Mouse (Mus musculus) urinary bladder, postnatal 25 days (tissue): Measurements from ENCODE around the gene Cnih2.

Experiments used
- DNase-seq: peaks from one replicate; pipeline ENCODE4 v3.0.0; 2022; ENCODE audit warnings: low spot score

Gene Cnih2

GRCm38 (mm10) chr19:5067867-5068569 lies 30.3 kb downstream of the Cnih2 start, which contains the start of gene Cd248:
Gene Cd248, plus strand, starts transcription at chr19:5068078.
- peak; percentile 56 for DNase-seq

- DNase-seq, result no peak
Observed at GRCm38 (mm10) chr19:5067040-5067799, 31.1 kb downstream of the Cnih2 start.

DNA sequence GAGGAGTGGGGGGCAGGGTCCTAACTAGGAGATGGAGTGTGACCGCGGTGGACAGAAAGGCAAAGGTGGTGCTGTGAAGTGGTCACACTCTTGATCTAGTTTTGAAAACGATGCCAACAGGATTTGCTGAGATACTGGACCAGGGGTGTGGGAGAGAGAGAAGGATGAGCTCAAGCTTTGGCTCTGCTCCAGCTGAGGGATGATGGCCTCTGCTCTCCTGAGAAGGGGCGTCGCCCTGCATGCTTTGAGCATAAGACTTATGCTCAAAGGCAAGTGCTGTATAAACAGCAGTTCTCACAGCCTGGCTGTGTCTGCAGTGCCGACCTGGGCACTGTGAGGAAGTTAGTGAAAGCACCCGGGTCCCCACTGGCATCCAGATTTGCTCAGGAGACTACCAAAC lies 33.2 kb downstream of the Cnih2 start:
- DNase-seq, result no peak

DNA sequence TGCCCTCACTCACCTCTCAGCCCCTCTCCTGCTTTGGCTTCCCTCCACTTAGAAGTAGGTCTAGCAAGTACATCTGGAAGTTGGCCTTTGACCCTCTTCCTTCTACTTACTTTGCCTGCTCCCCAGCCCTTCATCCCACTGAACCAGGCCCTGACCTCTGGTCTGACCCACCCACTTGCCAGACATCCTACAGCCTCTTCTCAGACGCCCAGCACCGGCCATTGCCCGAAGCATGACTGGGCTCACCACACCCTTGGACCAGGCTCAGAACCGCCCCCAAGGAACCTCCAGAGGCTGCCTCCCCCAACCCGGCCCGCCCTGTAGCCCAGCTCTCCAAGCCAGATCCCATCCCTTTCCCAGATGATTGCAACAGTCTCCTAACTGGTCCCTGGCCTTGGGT lies 35.9 kb downstream of the Cnih2 start:
- DNase-seq, result peak; percentile 60

- DNase-seq, result no peak
Observed at GRCm38 (mm10) chr19:5062041-5062440, 36.3 kb downstream of the Cnih2 start.

- no peak for DNase-seq
Observed at GRCm38 (mm10) chr19:5060365-5061330, 37.7 kb downstream of the Cnih2 start.

- DNase-seq, result no peak
Observed at GRCm38 (mm10) chr19:5058801-5059771, 39.2 kb downstream of the Cnih2 start.

DNA sequence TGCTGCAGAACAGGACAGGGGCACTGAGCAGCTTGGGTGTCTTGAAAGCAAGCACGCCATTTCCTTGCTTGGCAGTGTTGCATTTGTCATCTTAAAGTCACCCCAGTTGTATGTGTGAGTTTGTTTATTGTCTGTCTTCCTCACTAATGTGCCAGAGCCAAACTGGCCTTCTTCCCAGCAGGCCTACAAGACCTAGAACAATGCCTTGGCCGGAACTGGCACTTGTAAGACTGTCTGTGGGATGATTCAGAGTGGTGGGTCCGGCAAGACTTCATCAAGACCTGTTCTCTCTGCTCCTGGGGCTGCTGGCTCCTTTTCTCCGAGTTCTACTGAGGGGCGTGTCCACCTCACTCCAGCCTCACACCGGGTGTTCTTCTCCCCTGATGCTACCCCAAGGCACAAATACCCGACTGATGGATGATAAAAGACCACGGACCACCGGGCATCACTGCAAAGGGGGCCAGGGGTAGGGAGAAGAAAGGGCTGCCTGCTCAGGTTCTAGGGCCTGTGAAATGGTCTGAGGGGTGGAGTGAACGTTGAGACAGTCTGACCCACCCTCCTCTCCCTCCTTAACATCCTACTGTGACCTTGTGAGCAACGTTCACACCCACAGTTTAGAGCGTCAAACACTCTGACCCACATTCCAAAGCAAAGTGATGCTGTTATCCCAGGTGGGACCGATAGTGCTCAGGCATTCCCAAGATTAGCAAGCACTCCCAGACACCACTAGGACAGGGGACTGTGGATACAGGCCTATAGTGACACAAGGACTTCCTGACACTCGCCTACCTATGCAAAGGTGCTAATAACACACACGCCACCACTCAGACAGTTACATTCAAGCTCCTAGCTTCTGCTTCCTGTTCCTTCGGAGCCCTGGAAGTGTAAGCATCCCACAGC lies 40.2 kb downstream of the Cnih2 start:
- no peak for DNase-seq

DNA sequence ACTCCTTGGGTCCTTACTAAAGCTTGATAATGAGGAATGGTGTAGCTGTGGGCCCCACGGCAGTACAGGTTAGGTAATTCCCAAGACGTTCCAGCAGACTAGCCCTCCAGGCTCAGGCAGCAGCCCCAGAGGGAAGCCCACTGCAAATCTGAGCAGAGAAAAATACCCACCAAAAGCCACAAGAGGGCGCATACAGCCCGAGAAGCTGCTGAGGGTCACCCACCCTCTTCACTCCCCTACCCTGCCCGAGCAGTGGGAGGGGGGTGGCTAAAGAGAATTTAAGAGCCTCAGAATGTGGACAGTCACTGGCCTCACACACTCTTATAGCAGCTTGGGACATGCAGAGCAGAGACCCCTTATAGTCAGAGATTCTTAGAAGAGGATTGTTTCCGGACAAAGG lies 42.1 kb downstream of the Cnih2 start:
- DNase-seq, result no peak

GRCm38 (mm10) chr19:5053909-5054308 lies 44.4 kb downstream of the Cnih2 start:
- peak; percentile 63 for DNase-seq

DNA sequence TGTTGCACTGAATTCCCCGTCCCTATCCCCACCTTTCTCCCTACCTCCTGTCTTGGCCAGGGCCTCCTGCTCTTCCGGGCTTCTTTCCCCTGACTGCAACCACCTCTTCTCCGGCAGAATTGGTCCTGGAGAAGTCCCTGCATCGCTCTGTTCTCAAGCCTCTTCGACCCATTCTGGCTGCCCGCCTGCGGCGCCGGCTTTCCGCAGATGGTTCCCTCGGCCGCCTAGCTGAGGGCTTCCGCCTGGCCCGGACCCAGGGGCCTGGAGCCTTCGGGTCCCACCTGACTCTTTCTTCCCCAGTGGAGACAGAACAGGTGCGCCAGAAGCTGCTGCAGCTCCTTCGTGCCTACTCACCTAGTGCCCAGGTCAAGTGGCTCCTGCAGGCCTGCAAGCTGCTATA lies 45.5 kb downstream of the Cnih2 start:
- DNase-seq, result no peak

DNA sequence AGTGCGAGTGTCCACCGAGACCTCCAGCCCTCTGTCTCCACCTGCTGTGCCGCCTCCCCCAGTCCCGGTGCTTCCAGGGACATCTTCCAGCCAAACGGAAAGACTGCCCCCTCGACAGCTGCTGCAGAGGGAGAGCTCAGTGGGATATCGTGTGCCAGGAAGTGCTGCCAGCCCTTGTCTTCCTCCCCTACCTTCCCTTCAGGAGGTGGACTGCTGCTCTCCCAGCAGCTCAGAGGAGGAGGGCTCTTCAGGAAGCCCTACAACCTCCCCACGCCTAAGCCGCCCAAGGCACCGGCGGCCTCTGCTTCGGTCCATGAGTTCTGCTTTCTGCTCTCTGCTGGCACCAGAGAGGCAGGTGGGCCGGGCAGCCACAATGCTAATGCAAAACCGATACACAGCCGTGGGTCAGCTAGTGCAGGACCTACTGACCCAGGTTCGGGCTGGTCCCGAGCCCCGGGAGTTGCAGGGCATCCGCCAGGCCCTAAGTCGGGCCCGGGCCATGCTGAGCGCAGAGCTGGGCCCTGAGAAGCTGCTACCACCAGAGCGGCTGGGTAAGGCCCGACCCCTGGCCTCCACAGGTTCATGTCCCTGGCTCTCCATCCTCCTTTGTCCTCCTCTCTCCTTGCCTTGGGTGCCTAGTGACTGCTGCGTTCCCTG lies 46.0 kb downstream of the Cnih2 start:
- DNase-seq, result no peak

GRCm38 (mm10) chr19:5051515-5051914 lies 46.8 kb downstream of the Cnih2 start:
- no peak for DNase-seq

- DNase-seq, result no peak
Observed at GRCm38 (mm10) chr19:5051031-5051430, 47.3 kb downstream of the Cnih2 start.

DNA sequence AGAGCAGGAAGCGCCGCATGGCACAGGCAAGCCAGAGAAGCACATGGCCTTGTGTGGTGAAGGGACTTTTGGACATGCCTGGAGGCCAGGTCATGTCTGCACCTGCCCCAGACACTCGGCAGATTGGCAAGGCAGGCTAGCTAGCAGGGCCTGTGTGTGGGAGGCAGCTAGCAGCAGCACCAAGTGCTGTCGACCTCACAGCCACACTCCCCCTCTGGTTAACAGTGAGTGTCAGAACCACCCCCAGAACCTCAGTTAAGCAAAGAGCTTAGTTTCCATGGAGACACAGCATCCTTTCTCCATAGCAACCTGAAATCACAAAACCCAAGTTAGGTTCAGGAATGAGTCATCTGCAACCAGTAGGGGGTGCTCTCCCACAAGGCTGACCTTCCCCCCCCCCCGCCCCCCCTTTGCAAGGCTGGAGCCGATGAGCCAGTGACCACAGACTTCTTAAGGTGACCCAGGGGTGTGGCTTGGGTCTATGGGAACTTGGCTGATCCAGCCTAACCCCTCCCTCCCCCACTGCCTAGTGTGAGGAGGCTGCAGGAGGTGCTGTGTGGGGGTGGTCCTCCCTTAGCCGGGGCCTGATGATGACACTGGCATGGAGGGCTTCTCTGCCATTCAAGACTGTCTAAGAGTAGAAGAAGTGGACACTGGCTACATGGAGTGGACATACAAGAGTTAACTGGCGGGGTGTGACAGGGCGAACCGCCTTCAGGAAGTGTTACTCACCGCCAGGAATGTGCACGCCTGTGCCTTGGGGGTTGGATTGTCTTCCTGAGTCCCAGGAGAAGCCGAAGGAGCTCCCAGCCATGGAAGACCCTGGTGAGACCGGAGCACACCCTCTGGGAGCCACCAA lies 48.0 kb downstream of the Cnih2 start, which contains the start of gene Rin1:
Rin1 (plus strand) TSS at position 435 of the 859 bp plus-strand sequence.
- DNase-seq, result peak; percentile 61

GRCm38 (mm10) chr19:5049325-5049724 lies 49.0 kb downstream of the Cnih2 start:
- no peak for DNase-seq

- no peak for DNase-seq
Observed at GRCm38 (mm10) chr19:5048138-5049056, 49.9 kb downstream of the Cnih2 start.
